Mouse (Mus musculus): ENCODE results near the gene Mical3. TPM values are rescaled to one million over a fixed set of nuclear protein-coding genes. Genes with fewer than 3 reads are reported as not detected.
A peak's percentile ranks its signal among the peaks of the same experiment; 100 is the strongest.

Gene Mical3
- total RNA-seq, 1 experiment from 2014 or later = 56.9 TPM

DNA sequence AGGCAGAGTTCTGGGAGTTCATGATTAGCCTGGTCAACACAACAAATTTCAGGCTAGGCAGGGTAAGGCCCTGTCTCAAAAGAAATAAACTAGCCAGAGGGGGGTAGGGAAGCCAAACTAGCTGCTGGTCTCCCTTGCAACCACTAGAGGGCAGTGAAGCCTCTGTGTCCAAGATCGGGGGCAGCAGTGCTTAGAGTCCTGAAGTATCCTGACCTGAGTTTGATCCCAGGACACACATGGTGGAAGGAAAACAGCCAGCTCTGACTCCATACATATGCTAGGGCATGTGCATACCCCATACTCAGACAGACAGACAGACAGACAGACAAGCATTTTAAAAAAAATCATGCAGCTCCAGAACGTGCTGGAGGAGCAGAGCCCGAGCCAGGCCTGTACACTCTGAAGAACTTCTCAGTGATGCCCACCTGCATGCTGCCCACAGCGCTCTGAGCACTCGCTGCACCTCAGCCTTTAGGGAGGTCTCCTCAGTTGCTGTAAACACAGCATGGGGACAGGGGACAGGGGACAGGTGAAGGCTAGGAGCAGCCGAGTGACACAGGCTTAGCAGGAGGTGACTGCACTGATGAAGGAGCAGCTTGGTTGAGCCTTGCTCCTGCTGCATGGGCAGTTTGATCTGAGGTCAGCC is 232.5 kb downstream of the Mical3 start:
- DNase-seq = peak; percentile 71

DNA sequence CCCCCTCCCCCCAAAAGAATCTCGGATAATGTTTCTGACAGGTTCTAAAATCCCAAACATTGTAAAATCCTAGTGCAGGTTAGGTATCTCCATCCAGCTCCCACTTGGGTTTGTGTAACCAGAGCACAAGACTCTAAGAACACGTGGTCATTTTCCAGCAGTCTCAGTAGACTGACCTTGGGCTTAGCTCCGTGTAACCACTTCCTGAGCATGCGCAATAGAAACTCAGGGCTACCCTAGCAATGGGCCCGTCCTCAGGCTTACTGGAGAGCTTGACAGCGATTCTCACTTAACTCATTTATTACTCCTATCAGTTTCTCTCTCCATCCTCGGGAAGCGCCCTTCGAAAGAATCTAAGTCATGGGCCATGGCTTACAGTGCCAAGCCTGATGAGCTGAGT is 236.3 kb downstream of the Mical3 start:
- peak; percentile 55 for DNase-seq

DNA sequence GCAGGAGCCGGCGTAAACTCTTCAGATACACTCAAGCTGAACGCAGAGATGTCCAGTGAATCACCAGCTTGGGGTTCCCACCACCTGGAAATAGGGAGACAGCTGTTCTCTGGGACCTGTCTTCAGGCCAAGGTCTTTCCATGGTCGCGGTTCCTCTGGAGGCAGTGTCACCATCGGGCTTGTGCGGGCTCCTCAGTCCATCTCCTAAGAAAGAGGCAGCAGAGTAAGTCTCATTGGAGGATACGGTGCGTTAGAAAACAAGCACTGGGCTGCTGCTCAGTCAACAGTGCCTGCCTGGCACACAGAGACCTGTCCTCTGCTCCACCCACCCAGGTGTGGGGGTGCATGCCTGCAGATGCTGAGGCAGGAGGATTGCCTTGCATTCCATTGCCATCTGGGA is 236.7 kb downstream of the Mical3 start:
- DNase-seq = no peak

DNA sequence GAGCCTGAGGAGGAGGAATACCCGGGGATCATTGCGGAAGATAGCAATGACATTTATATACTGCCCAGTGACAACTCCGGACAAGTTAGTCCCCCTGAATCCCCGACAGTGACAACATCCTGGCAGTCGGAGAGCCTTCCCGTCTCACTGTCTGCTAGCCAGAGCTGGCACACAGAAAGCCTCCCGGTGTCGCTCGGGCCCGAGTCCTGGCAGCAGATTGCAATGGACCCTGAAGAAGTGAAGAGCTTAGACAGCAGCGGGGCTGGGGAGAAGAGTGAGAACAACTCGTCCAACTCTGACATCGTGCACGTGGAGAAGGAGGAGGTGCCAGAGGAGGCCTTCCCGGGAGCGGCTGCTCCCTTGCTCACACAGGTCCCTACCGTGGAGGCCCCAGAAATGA is 244.1 kb downstream of the Mical3 start:
- DNase-seq = no peak

DNA sequence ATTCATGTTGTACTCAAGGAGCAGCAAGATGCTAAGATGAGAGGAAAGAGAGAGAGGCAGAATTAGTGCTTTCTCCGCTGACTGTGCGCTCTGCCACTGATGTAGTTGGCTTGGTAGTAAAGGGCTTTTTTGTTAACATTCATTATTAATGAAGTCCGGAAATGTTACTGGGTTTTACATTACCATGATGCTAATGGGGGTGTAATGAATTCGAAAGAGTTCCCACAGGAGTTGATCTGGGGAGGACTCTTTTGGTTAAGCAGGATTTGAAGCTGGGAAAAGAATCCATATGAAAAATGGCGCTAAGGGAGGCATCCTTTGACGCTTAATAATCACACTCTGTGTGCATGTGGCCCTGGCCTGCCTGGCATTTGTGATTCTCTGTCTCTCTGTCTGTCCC is 246.4 kb downstream of the Mical3 start:
- DNase-seq = no peak

Other genes with a start within 250 kb of the Mical3 start
- 4.7 and 7.5 TPM in 2 replicates for gene Bid, start 214.1 kb downstream of the Mical3 start, total RNA-seq (2021)
- 11.9 and 12.7 TPM in 2 replicates for gene Pex26, start 52.7 kb upstream of the Mical3 start, total RNA-seq (2021)
- 15.9 and 17.5 TPM in 2 replicates for gene Tuba8, start 79.7 kb upstream of the Mical3 start, total RNA-seq (2021)
- gene Usp18, start 114.9 kb upstream of the Mical3 start, total RNA-seq (2021) = 1.2 and 1.9 TPM in 2 replicates
- 3.2 and 17.9 TPM in 2 replicates for gene Slc6a13, start 169.2 kb upstream of the Mical3 start, total RNA-seq (2021)
- gene Slc6a12, start 212.1 kb upstream of the Mical3 start, total RNA-seq (2021) = 1.9 and 8.0 TPM in 2 replicates